Mouse (Mus musculus) B cell, adult 2 months (primary cell): ENCODE measurements around the gene Cdh10.

Source experiments
- DNase-seq, 2 experiments: peaks; one replicate each; pipeline ENCODE4 v3.0.0; 2022

The Cdh10 gene

GRCm38 (mm10) chr15:18818185-18818973, at the start of gene Cdh10:
Gene Cdh10, plus strand, starts transcription at chr15:18818947.
- DNase-seq, result no peak

- DNase-seq, result no peak
Observed at GRCm38 (mm10) chr15:18809148-18809827, 9.5 kb upstream of the Cdh10 start.

- DNase-seq, result no peak
Observed at GRCm38 (mm10) chr15:18817707-18818106, 1.0 kb upstream of the Cdh10 start.

- DNase-seq, result no peak
Observed at GRCm38 (mm10) chr15:18820226-18820625, 1.5 kb downstream of the Cdh10 start.

- peak; percentile 22 to 24 for DNase-seq
Observed at GRCm38 (mm10) chr15:18821114-18821756, 2.5 kb downstream of the Cdh10 start.

GRCm38 (mm10) chr15:18823420-18823819, 4.7 kb downstream of the Cdh10 start:
- no peak for DNase-seq

- no peak for DNase-seq
Observed at GRCm38 (mm10) chr15:18832263-18832662, 13.5 kb downstream of the Cdh10 start.

- no peak for DNase-seq
Observed at GRCm38 (mm10) chr15:18841769-18842168, 23.0 kb downstream of the Cdh10 start.

- DNase-seq, result no peak
Observed at GRCm38 (mm10) chr15:18844807-18845206, 26.1 kb downstream of the Cdh10 start.

- no peak for DNase-seq
Observed at GRCm38 (mm10) chr15:18850497-18850896, 31.8 kb downstream of the Cdh10 start.

- DNase-seq, result no peak
Observed at GRCm38 (mm10) chr15:18858135-18858534, 39.4 kb downstream of the Cdh10 start.

GRCm38 (mm10) chr15:18869871-18870270, 51.1 kb downstream of the Cdh10 start:
- DNase-seq, result no peak

GRCm38 (mm10) chr15:18881467-18881866, 62.7 kb downstream of the Cdh10 start:
- DNase-seq, result no peak

GRCm38 (mm10) chr15:18886673-18887072, 67.9 kb downstream of the Cdh10 start:
- no peak for DNase-seq

- DNase-seq, result no peak
Observed at GRCm38 (mm10) chr15:18888912-18889311, 70.2 kb downstream of the Cdh10 start.

GRCm38 (mm10) chr15:18890358-18890757, 71.6 kb downstream of the Cdh10 start:
- no peak for DNase-seq

- DNase-seq, result no peak
Observed at GRCm38 (mm10) chr15:18900776-18901175, 82.0 kb downstream of the Cdh10 start.

- DNase-seq, result no peak
Observed at GRCm38 (mm10) chr15:18904131-18904530, 85.4 kb downstream of the Cdh10 start.

- no peak for DNase-seq
Observed at GRCm38 (mm10) chr15:18910612-18911011, 91.9 kb downstream of the Cdh10 start.

GRCm38 (mm10) chr15:18925392-18926117, 106.8 kb downstream of the Cdh10 start:
- no peak for DNase-seq

- no peak for DNase-seq
Observed at GRCm38 (mm10) chr15:18926964-18927363, 108.2 kb downstream of the Cdh10 start.

GRCm38 (mm10) chr15:18952266-18952665, 133.5 kb downstream of the Cdh10 start:
- DNase-seq, result no peak

- no peak for DNase-seq
Observed at GRCm38 (mm10) chr15:18975041-18975440, 156.3 kb downstream of the Cdh10 start.
